Mouse (Mus musculus): Measurements from ENCODE around the gene Umad1.
"Not testable (repeated sequence)": the region's sequence is repeated elsewhere in the genome, so short reads cannot be mapped to it uniquely, and the experiment has no call there.

The Umad1 gene

DNA sequence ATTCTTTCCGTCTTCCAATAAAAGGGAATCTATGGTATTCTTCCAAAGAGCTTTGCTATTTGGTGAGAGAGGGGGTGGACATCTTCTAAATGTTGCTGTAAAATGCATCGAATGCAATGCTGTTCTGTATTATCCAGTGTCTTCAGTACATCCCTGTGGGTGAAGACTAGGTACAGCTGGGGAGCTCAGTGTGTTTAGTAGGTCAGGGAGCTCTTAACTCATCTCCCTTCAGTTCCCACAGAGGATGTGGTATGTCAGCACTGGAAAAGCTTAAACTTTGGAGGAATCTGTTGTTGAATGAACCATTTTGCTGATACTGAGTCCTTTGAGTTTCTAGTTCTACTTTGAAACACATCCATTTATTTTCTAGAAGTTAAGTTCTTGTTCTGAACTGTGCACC is 53.5 kb downstream of the Umad1 start:
- CTCF ChIA-PET = no interaction called here

DNA sequence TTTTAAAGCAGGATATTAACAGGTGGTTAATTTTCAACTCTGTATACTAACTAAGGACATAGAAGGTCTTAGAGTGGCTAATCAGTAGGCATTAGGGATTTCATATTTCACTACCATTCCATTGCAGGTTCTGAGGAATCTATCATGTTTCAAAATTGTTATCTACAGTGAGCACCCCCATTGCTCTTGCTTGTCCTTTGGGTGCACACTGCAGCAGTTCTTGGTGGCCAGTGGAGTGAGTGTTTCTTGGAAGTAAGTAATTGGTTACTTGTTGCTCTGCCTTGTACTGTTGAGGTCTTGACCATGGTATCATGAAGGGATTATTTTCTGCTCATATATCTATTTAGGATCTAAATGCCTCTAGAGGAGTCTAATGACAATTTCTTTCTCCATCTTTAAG is 57.1 kb downstream of the Umad1 start:
- CTCF ChIA-PET = no interaction called here

DNA sequence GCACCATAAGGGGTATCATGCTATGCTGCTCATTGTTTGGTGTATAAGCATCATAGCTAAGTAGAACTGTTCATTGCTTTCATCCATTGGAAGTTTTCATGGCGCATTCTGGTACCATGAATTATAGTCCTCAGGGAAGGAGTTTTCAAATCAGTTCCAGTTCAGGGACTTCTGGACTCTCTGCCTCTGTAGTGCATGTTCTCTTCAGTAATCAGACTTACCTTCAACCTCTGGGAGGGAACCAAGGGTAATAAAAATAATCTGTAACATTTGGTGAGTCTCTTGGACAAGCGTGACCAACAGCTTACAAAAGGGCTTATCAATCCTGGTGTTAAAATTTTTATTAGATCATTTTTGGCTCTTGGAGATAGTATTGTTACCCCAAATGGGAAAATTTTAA is 60.5 kb downstream of the Umad1 start:
- CTCF ChIA-PET = no interaction called here

DNA sequence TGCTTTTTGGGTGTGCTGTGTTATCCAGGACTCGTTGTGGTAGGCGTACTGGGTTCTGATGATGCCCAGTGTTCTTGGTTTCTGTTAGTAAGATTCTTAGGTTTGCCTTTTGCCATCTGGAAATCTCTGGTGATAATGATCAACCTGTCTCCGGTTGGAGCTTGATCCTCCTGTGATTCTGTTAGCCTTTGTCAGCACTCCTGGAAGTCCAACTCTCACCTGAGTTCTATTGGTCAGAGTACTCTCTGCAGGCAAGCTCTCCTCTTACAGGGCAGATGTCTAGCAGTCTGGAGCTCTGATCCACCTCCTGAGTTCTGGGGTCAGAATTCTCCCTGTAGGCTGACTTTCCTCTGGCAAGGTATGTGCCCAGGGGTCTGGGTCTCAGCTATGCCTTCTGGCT is 72.4 kb downstream of the Umad1 start:
- CTCF ChIA-PET = not testable (repeated sequence)

DNA sequence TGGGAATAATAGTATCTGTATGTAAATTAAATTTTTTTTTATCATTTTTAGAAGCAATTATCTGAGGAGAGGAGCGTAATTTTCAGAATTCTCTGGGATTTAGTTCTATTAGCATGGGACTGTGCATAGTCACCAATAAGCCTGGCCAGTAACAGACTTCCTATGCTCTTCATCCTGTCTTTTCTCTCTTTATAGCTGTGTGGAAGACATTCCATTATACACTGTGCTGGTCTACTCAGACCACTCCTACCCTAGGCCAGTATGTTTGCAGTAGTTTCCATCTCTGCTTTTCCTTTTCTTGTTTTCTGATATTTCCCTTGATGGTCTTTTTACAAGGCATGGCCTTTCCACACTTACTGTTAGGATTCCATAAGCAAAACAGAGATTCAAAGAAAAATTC is 74.3 kb downstream of the Umad1 start:
- CTCF ChIA-PET = no interaction called here

DNA sequence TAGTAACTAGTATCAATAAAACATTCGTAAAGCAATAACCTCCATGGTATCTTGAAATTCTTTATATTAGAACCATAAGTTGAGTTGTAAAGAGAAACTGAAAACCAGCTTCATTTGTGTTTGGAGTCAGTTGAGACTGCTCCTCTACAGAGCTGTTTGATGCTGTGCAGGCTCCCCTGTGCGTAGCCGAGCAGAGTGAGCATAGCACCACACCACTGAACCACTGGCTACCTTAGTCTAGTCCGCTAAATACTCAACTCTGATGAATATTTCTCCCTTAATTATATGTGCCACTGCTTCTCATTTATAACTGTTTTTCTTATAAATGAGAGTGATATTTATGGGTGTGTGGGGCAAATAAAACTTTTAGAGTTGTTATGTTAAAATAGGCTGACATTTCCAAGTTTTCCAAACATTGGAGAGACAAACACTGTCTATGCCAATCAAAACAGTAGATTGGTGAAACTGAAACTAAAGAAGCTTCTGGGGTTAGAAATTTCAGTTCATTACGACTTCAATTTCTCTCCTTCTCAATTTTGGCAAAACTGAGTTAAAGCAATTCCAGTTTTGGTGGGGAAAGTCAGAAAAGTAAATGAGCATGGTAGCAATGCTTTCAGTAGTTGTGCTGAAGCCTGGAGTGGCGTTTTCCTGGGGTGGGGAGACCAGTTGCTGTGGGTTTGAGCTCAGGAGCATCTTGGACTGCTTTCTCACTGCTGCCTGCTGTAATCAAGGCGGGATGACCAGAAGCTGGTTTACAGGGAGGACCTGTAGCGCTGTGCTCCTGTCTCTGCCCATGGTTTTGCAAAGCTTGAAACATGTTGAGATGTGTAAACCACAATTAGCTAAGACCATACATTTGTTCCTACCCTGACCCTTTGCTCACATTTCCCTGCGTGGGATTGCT is 77.7 kb downstream of the Umad1 start:
- CTCF ChIA-PET = interaction anchor here (0.5 kb wide), 1 partner anchor 308 kb away, joined by 3 read pairs; no protein-coding TSS in a partner anchor

DNA sequence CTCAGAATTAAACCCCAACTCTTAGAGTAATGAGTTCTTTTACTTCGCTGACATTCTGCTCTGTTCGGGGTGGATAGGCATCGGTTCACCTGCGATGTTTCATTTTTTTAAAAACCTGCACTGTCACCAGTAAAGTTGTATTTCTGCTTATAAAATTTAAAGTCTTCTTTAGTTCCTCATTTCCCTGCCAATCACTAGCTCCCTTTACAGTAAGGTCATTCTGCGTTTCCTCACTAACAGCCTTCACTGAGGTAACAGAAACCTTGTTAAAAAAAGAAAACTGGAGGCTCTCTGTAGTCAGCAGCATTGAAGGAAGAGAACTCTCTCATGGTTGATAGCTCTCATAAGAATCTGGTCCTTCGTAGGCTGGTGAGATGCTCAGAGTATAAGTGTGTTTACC is 80.4 kb downstream of the Umad1 start:
- CTCF ChIA-PET = interaction anchor here (1.1 kb wide), 1 partner anchor 20 kb away, joined by 3 read pairs; no protein-coding TSS in a partner anchor

DNA sequence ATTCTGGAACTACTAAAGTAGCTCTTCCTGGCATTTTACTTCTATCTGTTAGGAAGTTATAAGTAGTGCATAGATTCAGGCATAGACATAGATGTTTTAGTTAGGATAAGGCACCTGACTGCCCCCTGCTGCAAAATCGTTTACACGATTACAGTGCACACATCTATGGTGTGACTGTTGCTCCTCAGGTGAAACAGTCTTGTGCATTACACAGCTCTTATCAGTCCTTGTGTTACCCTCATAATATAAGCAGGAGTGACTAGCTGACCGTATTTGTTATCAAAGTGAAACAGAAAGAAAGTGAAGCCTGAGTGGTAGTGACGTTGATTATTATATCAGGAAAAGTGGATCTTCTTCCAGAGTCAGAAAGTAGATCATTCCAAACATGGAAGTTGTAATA is 84.2 kb downstream of the Umad1 start:
- CTCF ChIA-PET = interaction anchor here (0.6 kb wide), 1 partner anchor 254 kb away, joined by 3 read pairs; no protein-coding TSS in a partner anchor

DNA sequence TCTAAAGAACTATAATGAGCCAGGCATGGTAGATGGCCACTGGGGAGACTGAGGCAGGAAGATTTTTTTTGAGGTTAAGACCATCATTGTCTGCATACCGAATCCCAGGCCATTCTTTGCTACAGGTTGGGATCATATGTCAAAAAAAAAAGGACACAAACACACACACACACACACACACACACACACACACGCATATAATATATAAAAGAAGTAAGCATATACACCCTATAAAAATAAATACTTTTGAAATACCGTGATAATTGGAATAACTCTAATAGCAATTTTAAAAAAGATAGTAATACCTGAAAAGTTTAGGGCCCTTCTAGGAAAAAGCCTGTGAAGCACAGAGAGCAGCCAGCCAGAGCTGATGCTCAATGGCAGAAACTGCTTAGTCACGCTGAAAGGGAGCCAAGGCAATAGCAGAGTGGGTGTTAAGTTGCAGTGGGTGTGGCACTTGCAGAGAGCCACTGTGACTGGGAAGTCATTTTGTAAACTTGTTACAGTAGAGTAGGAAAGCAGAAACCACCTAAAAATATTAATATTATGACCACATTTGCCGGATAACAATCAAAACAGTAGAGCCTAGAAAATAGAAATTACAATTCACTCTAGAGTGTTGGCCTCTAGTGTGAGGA is 86.2 kb downstream of the Umad1 start:
- CTCF ChIA-PET = no interaction called here

DNA sequence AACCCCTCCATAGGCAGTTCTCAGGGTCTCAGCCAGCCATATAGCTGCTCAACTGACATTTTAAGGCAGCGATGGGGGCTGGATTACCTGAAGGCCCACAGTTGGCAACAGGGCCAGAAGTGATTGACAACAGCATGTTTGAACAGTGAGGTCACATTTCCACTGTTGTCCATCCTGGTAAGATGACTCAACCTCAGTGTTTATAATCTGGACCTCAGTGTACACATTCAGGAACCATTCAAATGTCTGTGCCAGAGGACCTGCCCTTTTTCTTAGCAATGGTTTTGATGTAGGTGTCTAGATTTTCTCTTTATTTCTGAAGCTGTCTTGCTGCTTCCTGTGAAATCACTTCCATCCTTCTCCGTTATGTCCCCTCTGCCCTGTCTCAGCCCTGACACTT is 88.1 kb downstream of the Umad1 start:
- CTCF ChIA-PET = interaction anchor here (1.0 kb wide), 1 partner anchor 70 kb away, joined by 5 read pairs; no protein-coding TSS in a partner anchor

DNA sequence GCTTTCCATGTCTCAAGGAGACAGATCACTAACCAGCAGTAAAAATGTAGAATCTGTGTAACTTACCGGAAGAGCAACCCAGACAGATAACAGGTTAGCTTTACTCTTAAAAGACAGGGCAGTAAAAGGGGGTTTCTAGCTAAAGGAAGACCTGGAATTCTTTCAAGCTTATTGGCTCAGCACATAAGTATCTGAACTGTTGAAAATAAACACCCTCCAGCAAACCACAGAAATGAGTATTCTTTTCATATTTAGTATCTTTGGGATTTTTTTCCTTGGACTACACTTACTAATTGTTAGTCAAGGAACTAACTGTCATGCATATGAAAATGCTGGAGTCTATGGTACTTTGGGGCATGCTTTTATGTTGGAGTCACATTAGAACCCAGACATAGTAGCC is 89.3 kb downstream of the Umad1 start:
- CTCF ChIA-PET = no interaction called here

DNA sequence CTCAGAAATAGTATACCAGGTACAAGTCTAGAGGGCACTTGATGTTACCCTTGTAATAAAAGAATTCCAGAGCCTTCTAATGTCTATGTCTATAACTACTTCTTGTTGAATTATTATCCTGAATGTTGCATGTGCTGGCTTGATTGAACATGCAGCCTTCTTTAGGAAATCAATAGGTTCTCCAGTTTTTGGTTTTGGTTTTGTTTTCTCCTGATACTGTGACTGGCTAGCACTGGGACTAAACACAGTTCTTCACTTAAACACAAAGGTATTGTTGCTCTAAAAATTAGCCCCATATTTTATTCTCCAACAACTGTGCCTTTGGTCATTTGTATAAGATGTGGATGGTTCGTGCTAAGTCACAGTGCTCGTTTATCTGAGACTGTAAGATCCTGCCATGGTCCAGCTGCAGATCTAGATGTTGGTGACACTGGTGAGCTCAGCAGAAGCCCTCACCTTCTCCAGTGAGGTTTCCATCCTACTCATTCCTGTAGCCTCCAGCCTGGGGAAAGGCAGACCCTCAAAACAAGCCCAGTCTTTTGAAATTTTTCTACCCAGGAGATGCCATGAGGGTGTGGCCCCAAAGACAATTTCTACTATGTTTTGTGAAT is 90.1 kb downstream of the Umad1 start:
- CTCF ChIA-PET = no interaction called here

DNA sequence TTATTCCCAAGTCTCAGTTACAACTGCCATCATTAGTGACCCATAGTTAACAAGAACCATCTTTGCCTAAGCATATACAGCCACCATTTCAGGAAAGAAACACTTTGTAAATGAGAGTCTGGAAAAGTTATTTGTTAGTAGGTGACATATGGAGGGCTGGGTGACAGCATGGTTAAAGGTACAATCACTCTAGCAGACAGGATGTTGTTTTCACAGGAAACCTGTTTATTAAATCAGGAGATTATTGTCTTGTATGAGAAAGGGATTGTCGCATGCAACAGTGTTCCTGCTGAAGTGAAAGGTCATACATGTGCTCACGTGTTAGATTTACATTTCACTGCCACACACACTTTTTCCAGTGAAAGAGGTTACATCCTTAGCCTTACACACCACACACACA is 92.4 kb downstream of the Umad1 start:
- CTCF ChIA-PET = interaction anchor here (0.5 kb wide), 1 partner anchor 83 kb away, joined by 3 read pairs; no protein-coding TSS in a partner anchor

DNA sequence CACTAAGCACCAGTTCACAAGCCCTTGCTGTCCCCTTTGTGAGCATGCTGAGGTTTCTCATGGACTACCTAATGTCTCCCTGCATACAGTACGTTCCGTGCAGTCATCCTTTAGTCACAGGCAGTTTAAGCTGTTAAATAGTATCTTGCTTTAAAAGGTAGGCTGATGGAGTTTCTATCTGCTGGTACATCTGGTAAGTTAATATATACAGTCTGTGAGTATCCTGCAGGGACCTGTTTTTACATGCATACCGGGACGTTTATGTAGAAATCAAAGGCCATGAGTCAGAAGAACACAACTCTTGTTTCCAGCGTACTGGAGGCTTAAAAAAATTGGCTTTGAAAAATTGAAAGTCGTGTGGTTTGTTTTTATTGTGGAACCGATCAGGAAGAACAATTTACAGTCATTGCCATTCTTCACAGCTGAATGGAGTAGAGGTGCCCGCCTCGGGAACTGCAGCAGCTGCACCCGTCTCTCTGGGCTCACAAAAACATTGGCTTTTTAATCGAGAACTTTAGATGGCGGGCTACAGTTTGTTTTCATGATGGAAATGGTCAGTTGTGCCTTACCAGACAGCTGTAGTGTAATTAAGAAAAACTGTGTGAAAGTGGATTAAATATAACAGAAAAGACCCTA is 93.6 kb downstream of the Umad1 start:
- CTCF ChIA-PET = no interaction called here

DNA sequence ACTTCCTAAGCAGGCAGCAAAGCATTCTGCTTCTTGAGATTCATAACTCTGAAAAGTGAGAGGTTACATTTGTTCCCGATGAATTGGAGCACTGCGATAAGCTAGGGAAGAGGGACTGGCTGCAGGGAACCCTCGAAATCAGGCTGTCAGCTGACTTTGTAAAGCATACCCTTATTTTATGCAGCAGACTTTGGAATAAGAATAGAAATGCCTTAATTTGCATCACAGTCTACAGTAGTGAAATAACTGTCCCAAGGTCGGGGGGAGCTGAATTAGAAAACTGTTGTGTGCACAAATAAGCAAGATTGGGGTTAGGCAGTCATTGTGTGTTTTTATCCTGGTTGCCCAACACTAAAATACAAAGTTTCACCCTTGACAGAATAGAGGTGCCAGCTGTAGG is 94.4 kb downstream of the Umad1 start:
- CTCF ChIA-PET = no interaction called here

DNA sequence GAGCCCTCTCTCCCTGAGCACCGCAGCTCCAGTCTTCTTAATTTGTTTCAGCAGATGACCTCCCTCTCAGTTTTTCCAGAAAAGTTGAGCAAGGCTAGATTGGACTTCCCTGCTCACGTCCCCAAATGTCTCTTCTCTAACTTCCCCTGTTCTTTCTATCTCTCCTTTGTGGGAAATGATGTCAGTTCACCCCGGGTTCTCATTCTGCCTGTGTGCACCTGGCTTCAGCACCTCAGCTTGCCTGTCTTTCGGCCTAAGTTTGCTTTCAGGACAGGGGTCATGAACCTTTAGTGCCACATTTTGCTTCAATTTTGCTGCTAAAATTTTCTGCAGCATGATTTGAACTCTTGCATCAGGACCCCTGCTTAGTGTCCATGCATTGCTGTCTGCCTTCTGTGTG is 95.8 kb downstream of the Umad1 start:
- CTCF ChIA-PET = interaction anchor here (0.6 kb wide), 1 partner anchor 336 kb away, joined by 6 read pairs; no protein-coding TSS in a partner anchor

DNA sequence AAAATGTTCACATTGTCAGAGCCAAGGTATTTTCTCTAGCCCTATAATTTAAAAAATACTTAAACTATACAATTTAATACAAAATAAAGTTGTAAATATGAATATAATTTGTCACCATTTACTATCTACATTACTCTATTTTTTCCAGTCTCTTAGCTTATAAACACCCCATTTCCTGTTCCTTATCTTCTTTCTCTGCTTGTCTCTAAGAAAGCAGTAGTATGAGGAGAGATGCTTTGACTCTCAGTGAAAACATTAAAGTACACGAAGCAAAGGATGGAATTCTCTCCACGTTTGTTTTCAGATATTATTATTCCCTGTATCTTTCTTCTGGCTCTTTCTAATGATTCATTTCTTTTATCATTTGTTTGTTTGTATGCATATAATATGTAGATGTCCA is 99.1 kb downstream of the Umad1 start:
- CTCF ChIA-PET = no interaction called here

DNA sequence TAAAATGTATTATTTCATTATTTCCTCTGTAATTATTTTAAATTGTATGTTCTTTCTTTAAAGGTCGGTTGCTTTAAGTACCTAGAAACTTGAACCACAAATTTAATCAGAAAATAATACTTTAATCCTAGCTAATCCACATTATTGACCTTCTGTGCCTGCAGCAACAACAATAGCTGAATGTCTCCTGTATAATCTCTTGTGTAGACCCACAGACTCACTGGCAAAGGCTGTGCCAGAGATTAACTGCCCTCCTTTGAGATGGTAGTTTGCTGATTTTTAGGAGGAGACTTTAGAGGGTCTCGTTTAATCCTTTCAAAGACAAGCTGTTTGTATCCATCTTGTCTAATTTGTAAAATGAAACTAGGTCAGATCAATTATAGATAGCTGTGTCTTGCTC is 99.7 kb downstream of the Umad1 start:
- CTCF ChIA-PET = no interaction called here

DNA sequence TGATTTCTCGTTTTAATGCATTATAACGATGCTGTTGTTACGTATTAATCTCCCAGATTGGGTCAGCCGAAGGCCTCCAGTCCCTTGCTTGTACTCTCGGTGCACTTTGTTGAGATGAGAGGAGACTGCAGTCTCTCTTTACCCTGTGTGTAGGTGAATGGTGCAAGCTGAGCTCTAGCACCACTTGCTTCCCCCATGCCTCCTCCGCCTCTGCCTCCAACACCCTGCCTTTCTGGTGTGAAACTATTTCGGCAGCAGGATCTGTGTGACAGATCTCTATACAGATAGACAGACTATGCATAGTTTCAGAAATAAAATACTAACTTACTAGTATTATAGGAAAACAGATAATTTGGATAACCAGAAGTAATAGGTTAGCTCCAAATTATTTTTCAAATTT is 101.7 kb downstream of the Umad1 start:
- CTCF ChIA-PET = no interaction called here

DNA sequence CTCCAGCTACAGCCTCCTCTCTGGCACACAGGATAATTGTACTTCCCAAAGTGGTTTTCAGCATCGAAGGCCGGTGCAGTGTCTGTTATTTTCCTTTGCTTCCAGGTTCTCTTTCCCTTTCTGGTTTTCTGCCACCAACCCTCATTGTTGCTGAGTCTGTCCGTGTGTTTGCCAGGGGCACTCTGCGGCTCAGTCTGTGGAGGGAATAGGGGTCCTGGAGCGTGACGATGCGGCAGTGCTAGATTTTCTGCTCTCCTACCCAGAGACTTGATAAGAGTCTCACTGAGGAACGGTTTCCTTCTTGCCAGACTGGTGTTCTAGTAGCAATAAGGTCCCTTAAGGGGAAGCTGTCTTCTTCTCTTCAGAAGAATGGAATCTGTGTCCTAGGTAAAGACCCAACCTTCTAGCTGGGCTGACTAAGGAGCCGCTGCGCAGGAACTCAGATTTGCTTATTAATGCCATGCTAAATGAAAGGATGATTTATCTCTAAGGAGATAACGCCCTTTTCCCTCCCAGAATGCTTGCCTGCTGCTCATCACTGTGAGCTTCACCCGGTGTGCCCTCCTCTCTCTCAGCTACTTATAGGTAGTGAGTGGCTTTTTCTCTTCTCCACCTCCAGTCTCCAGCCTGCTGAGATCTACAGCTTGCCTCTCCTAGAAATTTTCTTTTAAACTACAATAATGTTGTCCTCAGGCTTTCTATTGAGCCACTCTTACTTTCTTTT is 105.1 kb downstream of the Umad1 start:
- CTCF ChIA-PET = no interaction called here

DNA sequence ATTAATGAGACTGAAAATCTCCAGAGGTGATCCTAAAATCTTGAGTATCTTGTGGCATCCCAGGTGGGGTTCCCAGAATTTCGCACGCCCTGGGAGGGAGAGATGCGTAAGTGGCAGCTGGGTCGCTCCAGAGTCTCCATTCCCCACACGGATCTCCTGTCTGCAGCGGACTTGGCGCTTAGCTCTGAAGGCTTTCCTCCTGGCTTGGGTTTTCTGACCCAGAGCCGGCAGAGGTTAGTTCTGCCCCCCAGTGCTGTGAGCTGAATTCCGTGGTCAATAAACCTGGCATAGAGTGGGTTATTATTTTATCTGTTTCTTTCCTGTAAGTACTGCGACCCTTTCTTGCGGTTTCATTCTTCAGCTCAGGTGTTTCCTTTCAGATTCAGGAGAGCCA is 105.7 kb downstream of the Umad1 start:
- CTCF ChIA-PET = no interaction called here

DNA sequence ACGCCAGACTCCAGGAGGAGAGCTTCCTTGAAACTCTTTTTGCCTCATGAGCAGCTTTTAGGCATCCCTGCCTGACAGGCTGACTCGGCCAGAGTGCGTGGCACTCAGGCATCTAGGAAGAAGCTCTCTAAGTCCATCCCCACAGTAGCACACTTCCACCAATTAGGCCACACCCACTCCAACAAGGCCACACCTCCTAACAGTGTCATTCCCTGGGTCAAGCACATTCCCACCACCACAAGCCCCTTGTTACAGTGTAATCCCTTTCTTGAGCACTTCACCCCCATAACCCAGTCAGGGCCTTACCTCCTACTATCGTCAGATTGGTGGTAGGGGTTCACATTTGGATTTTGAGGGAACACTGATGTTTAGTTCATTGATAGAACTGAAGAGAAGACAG is 108.6 kb downstream of the Umad1 start:
- CTCF ChIA-PET = interaction anchor here (0.6 kb wide), 1 partner anchor 201 kb away, joined by 3 read pairs; no protein-coding TSS in a partner anchor

Measured in spleen, embryonic (tissue).